Mouse (Mus musculus) liver, embryonic 14.5 days (tissue): ENCODE measurements at regions not wholly inside any gene's neighbourhood (a gene's known extent, or its start where the extent isn't known, plus 50 kb on each side); places are given as distances from the start of the nearest gene placed in this dataset.
A peak's percentile ranks its signal among the peaks of the same experiment; 100 is the strongest.

Experiments
- ATAC-seq: fragments of 200-750 bp; cut with Nextera tagmentation; 2 replicates; pipeline ENCODE4 v1.8.0; 2017; ENCODE audit warnings: moderate number of reproducible peaks, mild to moderate bottlenecking, moderate library complexity; ENCODE audit not compliant: insufficient read depth
- DNase-seq, 3 experiments: peaks; one replicate each; pipeline ENCODE4 v3.0.0-alpha.2; 2012 to 2013; ENCODE audit warnings: low read depth in 3 of 3, low spot score in 3 of 3
- H3K27ac ChIP-seq: fragments of 300-500 bp; sonication (generic); 2 replicates; pipeline ENCODE4 v1.5.1; 2014; ENCODE audit warnings: moderate library complexity, mild to moderate bottlenecking, control low read depth, inconsistent platforms
- H3K27me3 ChIP-seq: fragments of 300-500 bp; sonication (generic); 2 replicates; pipeline ENCODE4 v1.6.1; 2014; ENCODE audit warnings: mild to moderate bottlenecking, low read length, moderate library complexity; ENCODE audit not compliant: control insufficient read depth, insufficient read depth
- H3K36me3 ChIP-seq: fragments of 300-500 bp; sonication (generic); replicated peaks from 2 replicates; pipeline ENCODE4 v1.6.1; 2014; ENCODE audit warnings: low read depth; ENCODE audit not compliant: control insufficient read depth, insufficient read depth
- H3K4me1 ChIP-seq, 2 experiments: fragments of 200-500 bp in 1 of 2; fragments of 300-500 bp in 1 of 2; sonication (generic) in 1 of 2; replicated peaks; 2 replicates each; pipeline ENCODE4 v1.6.1; 2012 to 2014; ENCODE audit warnings: antibody characterized with exemption in 1 of 2, inconsistent platforms in 1 of 2, low read length in 1 of 2; ENCODE audit not compliant: control insufficient read depth in 2 of 2, insufficient read depth in 2 of 2
- H3K4me2 ChIP-seq: fragments of 300-500 bp; sonication (generic); 2 replicates; pipeline ENCODE4 v1.6.1; 2014; ENCODE audit warnings: low read depth, mild to moderate bottlenecking, control low read depth, moderate library complexity
- H3K4me3 ChIP-seq, 2 experiments: fragments of 200-500 bp in 1 of 2; fragments of 300-500 bp in 1 of 2; sonication (generic) in 1 of 2; 2 replicates each; pipeline ENCODE4 v1.5.1; 2012 to 2014; ENCODE audit warnings: low read depth in 2 of 2, low read length in 2 of 2, mild to moderate bottlenecking in 2 of 2, control low read depth in 1 of 2, inconsistent platforms in 1 of 2, moderate library complexity in 1 of 2; ENCODE audit not compliant: insufficient read depth in 1 of 2
- H3K9ac ChIP-seq: fragments of 300-500 bp; sonication (generic); replicated peaks from 2 replicates; pipeline ENCODE4 v1.6.1; 2014; ENCODE audit warnings: mild to moderate bottlenecking, control low read depth, moderate library complexity
- H3K9me3 ChIP-seq: fragments of 300-500 bp; sonication (generic); 2 replicates; pipeline ENCODE4 v1.6.1; 2016; ENCODE audit warnings: low read length, mixed read lengths; ENCODE audit not compliant: control insufficient read depth
- CTCF ChIP-seq: IDR thresholded peaks from 2 replicates; pipeline ENCODE4 v1.5.1; 2016; ENCODE audit warnings: antibody characterized with exemption, low read depth, control low read depth
- EP300 ChIP-seq: IDR thresholded peaks from 2 replicates; pipeline ENCODE4 v1.6.1; 2016; ENCODE audit warnings: antibody characterized with exemption, low read depth
- WGBS: fragments of 180-500 bp; shearing (Covaris S2); extraction: QIAGEN DNeasy Blood & Tissue Kit; methylation state at CpG from one replicate; pipeline ENCODE4 v1.1.7; 2014; ENCODE audit not compliant: insufficient replicate concordance; 5-methylcytosine and 5-hydroxymethylcytosine counted together

DNA sequence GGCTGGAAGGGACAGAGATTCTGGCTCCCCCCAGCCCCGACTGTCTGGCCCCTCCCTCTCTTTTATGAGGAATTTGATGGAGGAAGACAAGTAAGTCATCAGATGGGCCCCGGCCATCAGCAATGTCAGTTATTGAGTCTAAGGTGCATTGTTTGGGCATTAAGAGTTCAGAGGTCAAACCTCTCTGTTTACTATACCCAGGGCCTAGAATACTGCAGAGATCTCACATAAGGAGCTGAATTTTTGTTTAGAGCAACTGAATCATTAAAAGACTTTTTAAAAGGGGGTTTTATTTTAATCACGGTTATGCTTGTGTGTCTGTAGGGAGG lies 353.1 kb upstream of the Jarid2 start:
- Histone ChIP-seq H3K36me3 (no peaks in the 10 kb centered on the region), H3K9me3 (no peaks in the 10 kb centered on the region), H3K4me2 (no peak overlapping the region), H3K9ac (no peak overlapping the region), H3K27me3 (no peaks in the 10 kb centered on the region), H3K4me3 (no peak overlapping the region), H3K4me1 (no peaks in the 10 kb centered on the region), H3K27ac (no peak overlapping the region)
- TF ChIP-seq CTCF (no peak), EP300 (no peak)
- ATAC-seq (no peak), DNase-seq (no peak)
- WGBS: 32% methylated on average over 3 of the region's 3 CpGs

GRCm38 (mm10) chr13:44381721-44382450 lies 347.4 kb upstream of the Jarid2 start:
- TF ChIP-seq CTCF (peak; percentile 18; the same call in 1 of the 2 replicates), EP300 (no peak)
- ATAC-seq (no peak), DNase-seq (no peak)
- H3K27ac ChIP-seq: no peak overlapping the region
- H3K4me2 ChIP-seq: no peak overlapping the region
- no peaks in the 10 kb centered on the region for H3K36me3 ChIP-seq
- no peaks in the 10 kb centered on the region for H3K27me3 ChIP-seq
- H3K4me3 ChIP-seq: no peak overlapping the region
- no peaks in the 10 kb centered on the region for H3K4me1 ChIP-seq
- 53% methylated on average over 7 of the region's 7 CpGs for WGBS
- no peak overlapping the region for H3K9ac ChIP-seq
- no peaks in the 10 kb centered on the region for H3K9me3 ChIP-seq

GRCm38 (mm10) chr13:44383322-44383721 lies 346.0 kb upstream of the Jarid2 start:
- Histone ChIP-seq H3K27ac (no peak overlapping the region), H3K27me3 (no peaks in the 10 kb centered on the region), H3K4me3 (no peak overlapping the region), H3K9me3 (no peaks in the 10 kb centered on the region), H3K4me1 (no peaks in the 10 kb centered on the region), H3K9ac (no peak overlapping the region), H3K4me2 (no peak overlapping the region), H3K36me3 (no peaks in the 10 kb centered on the region)
- no peak for DNase-seq
- ATAC-seq: no peak
- WGBS: 73% methylated on average over 11 of the region's 11 CpGs
- TF ChIP-seq EP300: no peak
- no peak for TF ChIP-seq CTCF

- no peak overlapping the region for H3K9ac ChIP-seq
- no peak overlapping the region for H3K4me2 ChIP-seq
- H3K4me1 ChIP-seq: no peaks in the 10 kb centered on the region
- 70% methylated on average over 8 of the region's 8 CpGs for WGBS
- ATAC-seq (no peak), DNase-seq (no peak)
- H3K27me3 ChIP-seq: no peaks in the 10 kb centered on the region
- TF ChIP-seq EP300: no peak
- no peak for TF ChIP-seq CTCF
- no peak overlapping the region for H3K4me3 ChIP-seq
- no peak overlapping the region for H3K27ac ChIP-seq
- no peaks in the 10 kb centered on the region for H3K9me3 ChIP-seq
- H3K36me3 ChIP-seq: no peaks in the 10 kb centered on the region
Measured at GRCm38 (mm10) chr13:44386767-44387166, 342.5 kb upstream of the Jarid2 start.

- Histone ChIP-seq H3K4me2 (no peak overlapping the region), H3K9ac (no peak overlapping the region), H3K27me3 (no peaks in the 10 kb centered on the region), H3K36me3 (no peaks in the 10 kb centered on the region), H3K4me3 (no peak overlapping the region), H3K27ac (no peak overlapping the region), H3K4me1 (no peaks in the 10 kb centered on the region), H3K9me3 (no peaks in the 10 kb centered on the region)
- no peak for TF ChIP-seq CTCF
- no peak for TF ChIP-seq EP300
- no peak for ATAC-seq
- no peak for DNase-seq
- WGBS: 64% methylated on average over 5 of the region's 5 CpGs
Measured at GRCm38 (mm10) chr13:44389696-44390095, 339.6 kb upstream of the Jarid2 start.
